Mouse (Mus musculus): ENCODE data around the gene Gm8947.

- TF ChIP-seq CTCF (IDR thresholded peaks at IDR 0.05; ENCODE audit: low read depth, low read length) = no peak
- no peak for TF ChIP-seq POLR2A (IDR thresholded peaks at IDR 0.05; ENCODE audit: insufficient read depth, low read length)
- TF ChIP-seq EP300 (IDR thresholded peaks at IDR 0.05; ENCODE audit: insufficient read depth, low read depth, low read length) = no peak
Measured at GRCm38 (mm10) chr1:151233756-151234155, 41.6 kb downstream of the Gm8947 start.

Data from ES-Bruce4 (cell line).